Mouse (Mus musculus) stomach, adult 2 months (tissue): ENCODE results near the gene Hist2h3c2. TPM values are rescaled to one million over a fixed set of nuclear protein-coding genes. Genes with fewer than 3 reads are reported as not detected.

Experiments used
- polyA plus RNA-seq: library from polyadenylated mRNA; depleted of rRNA; stranded (reverse); fragments of >200 nt; gene quantifications from 2 replicates; pipeline ENCODE4 v1.2.3, GENCODE M21; 2012; rRNA removed

Hist2h3c2 gene
- polyA plus RNA-seq, result 39.6 and 62.7 TPM in 2 replicates

GRCm38 (mm10) chr3:96238954-96239793 lies at the start of gene Hist2h3c2:
Hist2h3c2 (minus strand) TSS chr3:96239127.

DNA sequence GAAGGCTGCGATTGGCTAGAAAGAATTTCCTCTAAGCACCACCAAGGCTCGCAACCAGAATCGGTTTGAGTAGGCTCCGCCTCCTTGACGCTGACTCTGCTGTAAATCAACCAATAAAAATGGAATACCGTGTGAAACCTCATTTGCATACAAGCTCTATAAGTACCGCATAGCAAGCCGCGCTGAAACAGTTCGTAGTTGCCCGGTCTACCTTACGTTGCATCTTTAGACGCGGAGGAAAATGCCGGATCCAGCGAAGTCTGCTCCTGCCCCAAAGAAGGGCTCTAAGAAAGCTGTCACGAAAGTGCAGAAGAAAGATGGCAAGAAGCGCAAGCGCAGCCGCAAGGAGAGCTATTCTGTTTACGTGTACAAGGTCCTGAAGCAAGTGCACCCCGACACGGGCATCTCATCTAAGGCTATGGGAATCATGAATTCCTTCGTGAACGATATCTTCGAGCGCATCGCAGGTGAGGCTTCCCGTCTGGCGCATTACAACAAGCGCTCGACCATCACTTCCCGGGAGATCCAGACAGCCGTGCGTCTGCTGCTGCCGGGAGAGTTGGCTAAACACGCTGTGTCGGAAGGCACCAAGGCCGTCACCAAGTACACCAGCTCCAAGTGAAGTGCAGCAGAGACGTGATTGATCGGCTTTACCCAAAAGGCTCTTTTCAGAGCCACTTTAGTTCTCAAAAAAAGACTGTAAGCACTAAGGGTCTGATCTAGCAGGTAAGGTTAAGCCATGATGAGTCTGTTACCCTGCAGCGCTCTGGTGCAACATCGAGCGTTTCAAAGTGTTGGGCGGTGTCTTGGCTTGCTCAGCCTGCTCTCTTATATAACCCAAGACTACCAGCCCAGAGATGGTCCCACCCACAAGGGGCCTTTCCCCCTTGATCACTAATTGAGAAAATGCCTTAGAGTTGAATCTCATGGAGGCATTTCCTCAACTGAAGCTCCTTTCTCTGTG lies 30.9 kb upstream of the Hist2h3c2 start, which contains the start of gene Hist2h2bb:
Gene Hist2h2bb, plus strand, starts transcription at position 242 of the 964 bp plus-strand sequence.

DNA sequence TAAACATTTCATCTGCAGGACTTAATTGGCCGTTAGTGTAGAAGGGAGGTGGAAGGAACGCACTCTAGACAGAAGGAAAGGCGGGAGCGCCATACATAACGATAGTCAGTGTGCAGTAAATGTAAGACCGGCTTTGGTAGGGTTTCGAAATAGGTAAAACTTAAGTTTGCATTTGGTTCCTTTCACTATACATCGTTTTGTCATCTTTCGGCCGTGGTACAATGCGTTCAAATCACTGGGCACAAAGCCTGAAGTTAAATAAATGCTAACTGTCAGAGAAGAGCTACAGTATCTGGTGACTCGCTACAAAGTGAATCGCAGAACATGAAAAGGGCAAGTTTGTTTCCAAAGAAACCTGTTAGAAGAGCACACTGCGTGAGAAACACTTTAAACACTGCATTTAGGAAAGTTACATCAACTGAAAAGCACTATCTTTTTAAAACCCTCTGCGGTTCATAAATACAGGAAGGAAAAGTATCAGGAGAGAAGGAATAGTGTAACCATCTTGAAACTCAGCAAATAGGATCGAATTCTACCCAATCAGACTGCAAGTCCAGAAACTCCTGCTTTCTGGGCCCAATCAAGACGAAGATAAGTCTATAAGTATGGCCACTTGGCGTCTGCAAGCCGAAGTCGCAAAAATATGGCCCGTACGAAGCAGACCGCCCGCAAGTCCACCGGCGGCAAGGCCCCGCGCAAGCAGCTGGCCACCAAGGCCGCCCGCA lies 29.3 kb upstream of the Hist2h3c2 start, which contains the start of gene Hist2h3b:
Gene Hist2h3b, plus strand, starts transcription at position 604 of the 725 bp plus-strand sequence.

DNA sequence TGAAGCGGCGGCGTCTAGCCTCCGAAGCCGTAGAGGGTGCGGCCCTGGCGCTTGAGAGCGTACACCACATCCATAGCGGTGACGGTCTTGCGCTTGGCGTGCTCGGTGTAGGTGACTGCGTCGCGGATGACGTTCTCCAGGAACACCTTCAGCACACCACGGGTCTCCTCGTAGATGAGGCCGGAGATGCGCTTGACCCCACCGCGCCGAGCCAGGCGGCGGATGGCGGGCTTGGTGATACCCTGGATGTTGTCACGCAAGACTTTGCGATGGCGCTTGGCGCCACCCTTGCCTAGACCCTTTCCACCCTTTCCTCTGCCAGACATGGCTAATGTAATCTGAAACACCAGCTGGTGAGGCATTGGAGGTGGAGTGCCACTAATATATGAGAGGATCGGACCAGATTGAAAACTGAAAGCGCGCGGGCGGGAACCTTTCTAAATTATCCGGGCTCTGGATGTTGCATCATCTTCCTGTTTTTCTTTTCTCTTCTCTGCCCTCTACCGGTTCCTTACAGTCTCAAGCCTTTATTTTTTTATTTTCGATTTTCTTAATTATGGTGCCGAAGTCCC lies 24.1 kb upstream of the Hist2h3c2 start, which contains the start of gene Hist2h4:
Gene Hist2h4, minus strand, starts transcription at position 333 of the 572 bp plus-strand sequence.

GRCm38 (mm10) chr3:96246427-96246856 lies 7.5 kb upstream of the Hist2h3c2 start, which contains the start of gene Hist2h3c1:
Hist2h3c1 (plus strand) TSS chr3:96246685.

GRCm38 (mm10) chr3:96245003-96245886 lies 6.3 kb upstream of the Hist2h3c2 start, which contains the start of gene Hist2h2aa1:
Hist2h2aa1 (plus strand) TSS chr3:96245497.

DNA sequence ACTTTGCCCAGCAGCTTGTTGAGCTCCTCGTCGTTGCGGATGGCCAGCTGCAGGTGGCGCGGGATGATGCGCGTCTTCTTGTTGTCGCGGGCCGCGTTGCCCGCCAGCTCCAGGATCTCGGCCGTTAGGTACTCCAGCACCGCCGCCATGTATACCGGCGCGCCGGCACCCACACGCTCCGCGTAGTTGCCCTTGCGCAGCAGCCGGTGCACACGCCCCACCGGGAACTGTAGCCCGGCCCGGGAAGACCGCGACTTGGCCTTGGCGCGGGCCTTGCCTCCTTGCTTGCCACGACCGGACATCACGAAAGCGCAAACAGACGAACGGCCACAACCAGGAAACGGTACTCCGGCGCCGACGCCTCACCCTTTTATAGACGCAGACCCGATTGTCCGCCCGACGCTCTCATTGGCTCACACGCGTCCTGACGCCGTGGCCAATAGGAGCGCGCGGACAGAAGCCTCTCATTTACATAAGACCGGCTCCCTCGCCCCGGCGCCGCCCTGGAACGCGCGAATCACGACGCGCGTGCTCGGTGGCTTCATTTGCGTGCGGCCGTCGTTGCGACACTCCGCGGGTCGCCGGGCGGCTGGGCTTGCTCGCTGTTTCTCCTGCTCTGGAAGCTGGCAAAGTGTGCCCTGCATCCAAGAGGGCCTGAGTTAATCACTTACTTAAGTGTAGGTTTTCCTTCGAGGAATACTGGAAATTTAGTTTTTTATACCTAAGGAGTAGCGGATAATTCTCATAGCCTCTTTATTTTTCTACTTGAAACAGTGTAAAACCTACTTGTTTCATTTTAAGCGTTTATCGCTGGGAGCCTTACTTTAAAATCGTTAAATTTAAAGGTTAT lies 1.2 kb upstream of the Hist2h3c2 start, which contains the start of gene Hist2h2aa2:
Gene Hist2h2aa2, minus strand, starts transcription at position 328 of the 850 bp plus-strand sequence.

DNA sequence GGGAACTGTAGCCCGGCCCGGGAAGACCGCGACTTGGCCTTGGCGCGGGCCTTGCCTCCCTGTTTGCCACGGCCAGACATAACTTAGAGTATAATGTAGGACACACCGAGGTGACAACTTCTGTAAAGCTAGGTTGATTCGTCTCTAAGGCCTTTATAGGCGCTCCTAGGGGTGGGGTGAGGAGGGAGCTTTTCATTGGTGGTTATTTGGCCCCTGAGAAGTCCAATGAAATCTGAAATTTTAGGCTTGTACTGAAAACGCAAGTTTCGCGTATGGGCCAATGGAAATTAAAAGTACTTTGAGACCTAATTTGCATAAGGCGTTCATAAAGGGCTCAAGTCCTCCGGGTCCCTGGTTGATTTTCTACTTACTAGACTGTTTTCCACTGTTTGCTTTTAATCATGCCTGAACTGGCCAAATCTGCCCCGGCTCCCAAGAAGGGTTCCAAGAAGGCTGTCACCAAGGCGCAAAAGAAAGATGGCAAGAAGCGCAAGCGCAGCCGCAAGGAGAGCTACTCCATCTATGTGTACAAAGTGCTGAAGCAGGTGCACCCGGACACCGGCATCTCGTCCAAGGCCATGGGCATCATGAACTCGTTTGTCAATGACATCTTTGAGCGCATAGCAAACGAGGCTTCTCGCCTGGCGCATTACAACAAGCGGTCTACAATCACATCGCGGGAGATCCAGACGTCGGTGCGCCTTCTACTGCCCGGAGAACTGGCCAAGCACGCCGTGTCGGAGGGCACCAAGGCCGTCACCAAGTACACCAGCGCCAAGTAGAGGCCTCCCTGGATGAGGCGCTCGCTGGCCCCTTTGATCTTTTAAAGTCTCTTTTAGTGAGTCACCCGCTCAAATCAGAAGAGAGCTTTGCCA lies 17.9 kb downstream of the Hist2h3c2 start, which contains the start of the genes Hist2h2ac and Hist2h2be:
Gene Hist2h2ac, minus strand, starts transcription at position 116 of the 875 bp plus-strand sequence.
Gene Hist2h2be, plus strand, starts transcription at position 355 of the 875 bp plus-strand sequence.

DNA sequence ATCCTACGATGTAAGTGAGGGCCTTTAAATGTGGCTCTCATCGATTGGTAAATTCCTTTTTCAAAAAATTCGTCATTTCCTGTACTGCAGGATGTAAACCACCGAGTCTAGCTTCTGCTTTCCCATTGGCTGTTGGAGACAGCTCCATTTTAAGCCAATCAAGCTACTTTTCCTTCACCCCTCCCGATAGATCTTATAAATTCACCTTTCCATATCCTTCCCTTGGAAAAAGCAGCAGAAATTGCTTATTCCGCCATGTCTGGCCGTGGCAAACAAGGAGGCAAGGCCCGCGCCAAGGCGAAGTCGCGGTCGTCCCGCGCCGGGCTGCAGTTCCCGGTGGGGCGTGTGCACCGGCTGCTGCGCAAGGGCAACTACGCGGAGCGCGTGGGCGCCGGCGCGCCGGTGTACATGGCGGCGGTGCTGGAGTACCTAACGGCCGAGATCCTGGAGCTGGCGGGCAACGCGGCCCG lies 19.2 kb downstream of the Hist2h3c2 start, which contains the start of the genes Bola1 and Hist2h2ab:
Gene Bola1, minus strand, starts transcription at position 49 of the 470 bp plus-strand sequence.
Gene Hist2h2ab, plus strand, starts transcription at position 205 of the 470 bp plus-strand sequence.

Other genes starting within 250 kb of the Hist2h3c2 start
- gene Plekho1, start 243.1 kb downstream of the Hist2h3c2 start, polyA plus RNA-seq, result 21.5 and 24.7 TPM in 2 replicates
- gene Vps45, start 180.7 kb downstream of the Hist2h3c2 start, polyA plus RNA-seq, result 1.4 and 1.6 TPM in 2 replicates
- 6.0 and 7.2 TPM in 2 replicates for gene Otud7b, start 134.6 kb downstream of the Hist2h3c2 start, polyA plus RNA-seq
- gene Mtmr11, start 77.1 kb downstream of the Hist2h3c2 start, polyA plus RNA-seq, result 4.0 and 4.3 TPM in 2 replicates
- 55.2 and 66.1 TPM in 2 replicates for gene Sf3b4, start 66.8 kb downstream of the Hist2h3c2 start, polyA plus RNA-seq
- 0.65 and 0.73 TPM in 2 replicates for gene Sv2a, start 58.0 kb downstream of the Hist2h3c2 start, polyA plus RNA-seq
- gene Bola1, start 19.4 kb downstream of the Hist2h3c2 start, polyA plus RNA-seq, result 30.5 and 48.9 TPM in 2 replicates
- 3.7 TPM in 1 of 2 replicates, not detected in the other for gene Hist2h2ab, start 19.3 kb downstream of the Hist2h3c2 start, polyA plus RNA-seq
- gene Hist2h2ac, start 18.2 kb downstream of the Hist2h3c2 start, polyA plus RNA-seq, result 3.6 and 7.2 TPM in 2 replicates
- 0.98 and 1.5 TPM in 2 replicates for gene Hist2h2be, start 18.0 kb downstream of the Hist2h3c2 start, polyA plus RNA-seq
- 125 and 141 TPM in 2 replicates for gene Hist2h2aa2, start 1.1 kb upstream of the Hist2h3c2 start, polyA plus RNA-seq
- 236 and 409 TPM in 2 replicates for gene Hist2h2aa1, start 6.4 kb upstream of the Hist2h3c2 start, polyA plus RNA-seq
- gene Hist2h3c1, start 7.6 kb upstream of the Hist2h3c2 start, polyA plus RNA-seq, result not detected in 2 replicates
- gene Hist2h4, start 24.2 kb upstream of the Hist2h3c2 start, polyA plus RNA-seq, result 1.9 and 2.1 TPM in 2 replicates
- 34.2 and 45.6 TPM in 2 replicates for gene Hist2h3b, start 29.5 kb upstream of the Hist2h3c2 start, polyA plus RNA-seq
- gene Hist2h2bb, start 30.6 kb upstream of the Hist2h3c2 start, polyA plus RNA-seq, result 0.85 and 1.3 TPM in 2 replicates
- gene Fcgr1, start 54.8 kb upstream of the Hist2h3c2 start, polyA plus RNA-seq, result 0.29 and 0.46 TPM in 2 replicates
- gene BC107364, start 213.2 kb upstream of the Hist2h3c2 start, polyA plus RNA-seq, result 0.11 and 0.22 TPM in 2 replicates